Mouse (Mus musculus) neural tube, embryonic 14.5 days (tissue): ENCODE measurements around the gene Deup1. TPM values are rescaled to one million over a fixed set of nuclear protein-coding genes. Genes with fewer than 3 reads are reported as not detected.
A peak's percentile ranks its signal among the peaks of the same experiment; 100 is the strongest.

ENCODE experiments used
- ATAC-seq: fragments of 200-750 bp; cut with Nextera tagmentation; 2 replicates; pipeline ENCODE4 v1.8.0; 2017; ENCODE audit warnings: low read depth, mild to moderate bottlenecking, moderate TSS enrichment, moderate library complexity
- H3K27ac ChIP-seq: fragments of 300-500 bp; sonication (generic); 2 replicates; pipeline ENCODE4 v1.5.1; 2014; ENCODE audit warnings: low read depth, mild to moderate bottlenecking, control low read depth, low read length, moderate library complexity, mixed read lengths
- H3K27me3 ChIP-seq: fragments of 300-500 bp; sonication (generic); 2 replicates; pipeline ENCODE4 v1.6.1; 2014; ENCODE audit warnings: low read length; ENCODE audit not compliant: control insufficient read depth, insufficient read depth
- H3K36me3 ChIP-seq: fragments of 300-500 bp; sonication (generic); 2 replicates; pipeline ENCODE4 v1.6.1; 2014; ENCODE audit warnings: low read length, mixed read lengths; ENCODE audit not compliant: control insufficient read depth, insufficient read depth
- H3K4me1 ChIP-seq: fragments of 300-500 bp; sonication (generic); 2 replicates; pipeline ENCODE4 v1.6.1; 2014; ENCODE audit warnings: low read length; ENCODE audit not compliant: control insufficient read depth, insufficient read depth
- H3K4me2 ChIP-seq: fragments of 300-500 bp; sonication (generic); 2 replicates; pipeline ENCODE4 v1.6.1; 2014; ENCODE audit warnings: mild to moderate bottlenecking, low read depth, low read length, control low read depth
- H3K4me3 ChIP-seq: fragments of 300-500 bp; sonication (generic); 2 replicates; pipeline ENCODE4 v1.5.1; 2014; ENCODE audit warnings: low read depth, low read length, control low read depth, mixed read lengths
- H3K9ac ChIP-seq: fragments of 300-500 bp; sonication (generic); replicated peaks from 2 replicates; pipeline ENCODE4 v1.6.1; 2014; ENCODE audit warnings: low read depth, mild to moderate bottlenecking, control low read depth, low read length, mixed read lengths
- H3K9me3 ChIP-seq: fragments of 300-500 bp; sonication (generic); 2 replicates; pipeline ENCODE4 v1.6.1; 2016; ENCODE audit warnings: low read length; ENCODE audit not compliant: control insufficient read depth
- WGBS: fragments of 180-500 bp; shearing (Covaris S2); extraction: QIAGEN DNeasy Blood & Tissue Kit; methylation state at CpG from one replicate; pipeline ENCODE4 v1.1.7; 2014; 5-methylcytosine and 5-hydroxymethylcytosine counted together
- polyA plus RNA-seq: library from polyadenylated mRNA; unstranded; fragments of >200 nt; fragmentation: Nextera tagmentation; extraction: Ambion mirVana; gene quantifications from 2 replicates; pipeline ENCODE4 v1.2.1, GENCODE M21; 2014

The Deup1 gene
- polyA plus RNA-seq, 1 experiment from 2014 or later, result 0.50 TPM

GRCm38 (mm10) chr9:15541735-15542354 lies 85.9 kb downstream of the Deup1 start:
- H3K4me3 ChIP-seq, result no peak overlapping the region
- no peaks in the 10 kb centered on the region for H3K4me1 ChIP-seq
- no peaks in the 10 kb centered on the region for H3K9me3 ChIP-seq
- no peak overlapping the region for H3K27ac ChIP-seq
- H3K9ac ChIP-seq, result no peak overlapping the region
- no peak for ATAC-seq
- no peaks in the 10 kb centered on the region for H3K36me3 ChIP-seq
- no peak overlapping the region for H3K4me2 ChIP-seq
- no peaks in the 10 kb centered on the region for H3K27me3 ChIP-seq
- WGBS, result 82% methylated on average over 5 of the region's 5 CpGs

- Histone ChIP-seq H3K4me3 (no peak overlapping the region), H3K4me1 (no peaks in the 10 kb centered on the region), H3K4me2 (no peak overlapping the region), H3K27me3 (no peaks in the 10 kb centered on the region), H3K9ac (no peak overlapping the region), H3K36me3 (no peaks in the 10 kb centered on the region), H3K27ac (no peak overlapping the region), H3K9me3 (no peaks in the 10 kb centered on the region)
- 89% methylated on average over 8 of the region's 8 CpGs for WGBS
- no peak for ATAC-seq
Observed at GRCm38 (mm10) chr9:15538979-15539533, 88.7 kb downstream of the Deup1 start.

- WGBS, result 86% methylated on average over 3 of the region's 3 CpGs
- no peak overlapping the region for H3K9ac ChIP-seq
- H3K9me3 ChIP-seq, result no peaks in the 10 kb centered on the region
Observed at GRCm38 (mm10) chr9:15537455-15538048, 90.2 kb downstream of the Deup1 start.

GRCm38 (mm10) chr9:15536861-15537426 lies 90.8 kb downstream of the Deup1 start:
- WGBS, result 90% methylated on average over 5 of the region's 5 CpGs
- peak; percentile 41; the same call in 1 of the 2 replicates for ATAC-seq
- no peaks in the 10 kb centered on the region for H3K9me3 ChIP-seq
- H3K4me3 ChIP-seq, result no peak overlapping the region
- no peaks in the 10 kb centered on the region for H3K27me3 ChIP-seq
- no peak overlapping the region for H3K4me2 ChIP-seq
- no peaks in the 10 kb centered on the region for H3K36me3 ChIP-seq
- H3K27ac ChIP-seq, result no peak overlapping the region
- H3K9ac ChIP-seq, result no peak overlapping the region
- H3K4me1 ChIP-seq, result 0 out of 2 replicates have a peak, but pooled peaks cover 3% of the 10 kb centered on the region

More at GRCm38 (mm10) chr9:15537455-15538048, 90.2 kb downstream of the Deup1 start:
- no peak for ATAC-seq
- Histone ChIP-seq H3K4me3 (no peak overlapping the region), H3K27me3 (no peaks in the 10 kb centered on the region), H3K27ac (no peak overlapping the region), H3K4me1 (0 out of 2 replicates have a peak, but pooled peaks cover 3% of the 10 kb centered on the region), H3K4me2 (no peak overlapping the region), H3K36me3 (no peaks in the 10 kb centered on the region)

GRCm38 (mm10) chr9:15535418-15535817 lies 92.3 kb downstream of the Deup1 start:
- no peak for ATAC-seq
- Histone ChIP-seq H3K27ac (no peak overlapping the region), H3K4me1 (0 out of 2 replicates have a peak, but pooled peaks cover 3% of the 10 kb centered on the region), H3K36me3 (no peaks in the 10 kb centered on the region), H3K9me3 (no peaks in the 10 kb centered on the region), H3K27me3 (no peaks in the 10 kb centered on the region), H3K4me3 (no peak overlapping the region), H3K9ac (no peak overlapping the region), H3K4me2 (no peak overlapping the region)
- 57% methylated on average over 5 of the region's 5 CpGs for WGBS

- no peak for ATAC-seq
- no peaks in the 10 kb centered on the region for H3K36me3 ChIP-seq
Observed at GRCm38 (mm10) chr9:15534110-15534509, 93.6 kb downstream of the Deup1 start.

GRCm38 (mm10) chr9:15533336-15534070 lies 94.2 kb downstream of the Deup1 start:
- no peak for ATAC-seq
- 64% methylated on average over 11 of the region's 11 CpGs for WGBS
- no peaks in the 10 kb centered on the region for H3K27me3 ChIP-seq
- no peaks in the 10 kb centered on the region for H3K36me3 ChIP-seq
- H3K4me1 ChIP-seq, result 0 out of 2 replicates have a peak, but pooled peaks cover 3% of the 10 kb centered on the region
- no peaks in the 10 kb centered on the region for H3K9me3 ChIP-seq
- no peak overlapping the region for H3K4me2 ChIP-seq
- H3K27ac ChIP-seq, result no peak overlapping the region
- H3K9ac ChIP-seq, result no peak overlapping the region
- H3K4me3 ChIP-seq, result no peak overlapping the region

More at GRCm38 (mm10) chr9:15534110-15534509, 93.6 kb downstream of the Deup1 start:
- no peaks in the 10 kb centered on the region for H3K9me3 ChIP-seq
- no peak overlapping the region for H3K27ac ChIP-seq
- WGBS, result 90% methylated on average over 2 of the region's 2 CpGs
- no peak overlapping the region for H3K9ac ChIP-seq
- H3K4me1 ChIP-seq, result 0 out of 2 replicates have a peak, but pooled peaks cover 3% of the 10 kb centered on the region
- H3K27me3 ChIP-seq, result no peaks in the 10 kb centered on the region
- no peak overlapping the region for H3K4me2 ChIP-seq
- no peak overlapping the region for H3K4me3 ChIP-seq

- H3K27ac ChIP-seq, result no peak overlapping the region
- WGBS, result 58% methylated on average over 5 of the region's 5 CpGs
- H3K4me2 ChIP-seq, result no peak overlapping the region
- 0 out of 2 replicates have a peak, but pooled peaks cover 3% of the 10 kb centered on the region for H3K4me1 ChIP-seq
- H3K9me3 ChIP-seq, result no peaks in the 10 kb centered on the region
- H3K27me3 ChIP-seq, result no peaks in the 10 kb centered on the region
- ATAC-seq, result 0 out of 2 replicates have a peak, but pooled peaks have one; percentile 10
- no peak overlapping the region for H3K4me3 ChIP-seq
- H3K9ac ChIP-seq, result no peak overlapping the region
- no peaks in the 10 kb centered on the region for H3K36me3 ChIP-seq
Observed at GRCm38 (mm10) chr9:15531204-15531603, 96.5 kb downstream of the Deup1 start.
